Mouse (Mus musculus) layer of hippocampus, postnatal 14 days (tissue): ENCODE data around the gene Mrps35. TPM values are rescaled to one million over a fixed set of nuclear protein-coding genes. Genes with fewer than 3 reads are reported as not detected.

Experiments
- DNase-seq, 2 experiments: peaks; one replicate each; pipeline ENCODE4 v3.0.0; 2021 to 2022; ENCODE audit warnings: low spot score in 2 of 2, mixed read lengths in 1 of 2
- total RNA-seq, 2 experiments: library from RNA; stranded (reverse); gene quantifications; 2 replicates each; pipeline ENCODE4 v1.2.3; 2021

The Mrps35 gene
- total RNA-seq, 2 experiments from 2014 or later = 35.9 to 42.5 TPM

- DNase-seq = no peak
Measured at GRCm38 (mm10) chr6:147085398-147086040, 43.0 kb downstream of the Mrps35 start.

- no peak for DNase-seq
Measured at GRCm38 (mm10) chr6:147086594-147087225, 44.1 kb downstream of the Mrps35 start, which contains the start of gene Mansc4. TSS of gene Mansc4 (minus strand) at chr6:147087032.

GRCm38 (mm10) chr6:147087736-147088135 lies 45.2 kb downstream of the Mrps35 start:
- no peak for DNase-seq

GRCm38 (mm10) chr6:147088517-147088916 lies 46.0 kb downstream of the Mrps35 start:
- no peak for DNase-seq

- DNase-seq = peak in 1 of 2 experiments; percentile 31
Measured at GRCm38 (mm10) chr6:147090191-147090590, 47.6 kb downstream of the Mrps35 start.

- peak; percentile 65 to 70 for DNase-seq
Measured at GRCm38 (mm10) chr6:147091136-147092120, 48.9 kb downstream of the Mrps35 start, which contains the start of gene Klhl42. TSS of gene Klhl42 (plus strand) at chr6:147091379.

GRCm38 (mm10) chr6:147092136-147092535 lies 49.6 kb downstream of the Mrps35 start:
- DNase-seq = peak; percentile 52 to 64

- no peak for DNase-seq
Measured at GRCm38 (mm10) chr6:147094771-147095170, 52.2 kb downstream of the Mrps35 start.

GRCm38 (mm10) chr6:147096109-147096508 lies 53.5 kb downstream of the Mrps35 start:
- DNase-seq = no peak

- no peak for DNase-seq
Measured at GRCm38 (mm10) chr6:147096934-147097333, 54.4 kb downstream of the Mrps35 start.

- no peak for DNase-seq
Measured at GRCm38 (mm10) chr6:147097346-147097929, 54.9 kb downstream of the Mrps35 start.

- no peak for DNase-seq
Measured at GRCm38 (mm10) chr6:147099458-147100277, 57.1 kb downstream of the Mrps35 start.

- DNase-seq = no peak
Measured at GRCm38 (mm10) chr6:147102293-147102692, 59.7 kb downstream of the Mrps35 start.

- DNase-seq = no peak
Measured at GRCm38 (mm10) chr6:147105529-147105928, 63.0 kb downstream of the Mrps35 start.

- no peak for DNase-seq
Measured at GRCm38 (mm10) chr6:147106716-147107115, 64.2 kb downstream of the Mrps35 start.

GRCm38 (mm10) chr6:147109283-147109682 lies 66.7 kb downstream of the Mrps35 start:
- no peak for DNase-seq

- DNase-seq = peak; percentile 78 to 86
Measured at GRCm38 (mm10) chr6:147116579-147116978, 74.0 kb downstream of the Mrps35 start.

- no peak for DNase-seq
Measured at GRCm38 (mm10) chr6:147117764-147118163, 75.2 kb downstream of the Mrps35 start.

GRCm38 (mm10) chr6:147118190-147118589 lies 75.6 kb downstream of the Mrps35 start:
- no peak for DNase-seq

- DNase-seq = no peak
Measured at GRCm38 (mm10) chr6:147121320-147121719, 78.8 kb downstream of the Mrps35 start.
